Mouse (Mus musculus) liver, adult 2 months (tissue): ENCODE data around the gene Raly.

ENCODE experiments used
- CTCF ChIP-seq: fragments of 200-500 bp; IDR thresholded peaks from 2 replicates; pipeline ENCODE4 v1.5.1; 2011; ENCODE audit warnings: low read depth, low read length, control low read depth
- POLR2A ChIP-seq: fragments of 200-500 bp; IDR thresholded peaks from 2 replicates; pipeline ENCODE4 v1.6.1; 2011; ENCODE audit warnings: low read length, control low read depth; ENCODE audit not compliant: insufficient read depth; ENCODE audit errors: extremely low read depth

DNA sequence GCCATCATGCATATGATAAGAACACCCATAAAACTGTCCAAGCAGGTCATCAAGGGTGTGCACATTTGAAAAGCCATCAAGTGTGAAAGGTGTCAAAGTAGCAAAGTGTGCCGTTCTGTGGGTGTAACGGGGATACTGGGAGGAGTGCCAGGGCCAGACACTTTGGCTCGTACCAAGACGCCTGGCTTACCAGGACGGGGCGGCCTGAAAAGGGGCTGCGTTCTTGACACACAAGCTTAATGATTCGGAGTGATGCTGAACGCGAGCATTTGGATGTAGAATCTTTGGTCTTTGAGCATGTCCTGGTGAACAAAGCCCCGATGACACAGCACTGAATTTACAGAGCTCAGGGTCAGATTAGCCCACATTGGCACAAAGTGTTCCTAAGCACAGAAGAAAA lies 4.1 kb upstream of the Raly start:
- no peak for TF ChIP-seq CTCF
- no peak for TF ChIP-seq POLR2A
